Mouse (Mus musculus): ENCODE results near the gene Phf21a. TPM values are rescaled to one million over a fixed set of nuclear protein-coding genes. Genes with fewer than 3 reads are reported as not detected.
A peak's percentile ranks its signal among the peaks of the same experiment; 100 is the strongest.

Gene Phf21a
- polyA plus RNA-seq, 2 experiments from 2014 or later = 48.6 to 56.9 TPM

- no peak for ATAC-seq
Observed at GRCm38 (mm10) chr2:92240299-92240698, 147.4 kb downstream of the Phf21a start.

- ATAC-seq = no peak
Observed at GRCm38 (mm10) chr2:92240816-92241215, 147.9 kb downstream of the Phf21a start.

DNA sequence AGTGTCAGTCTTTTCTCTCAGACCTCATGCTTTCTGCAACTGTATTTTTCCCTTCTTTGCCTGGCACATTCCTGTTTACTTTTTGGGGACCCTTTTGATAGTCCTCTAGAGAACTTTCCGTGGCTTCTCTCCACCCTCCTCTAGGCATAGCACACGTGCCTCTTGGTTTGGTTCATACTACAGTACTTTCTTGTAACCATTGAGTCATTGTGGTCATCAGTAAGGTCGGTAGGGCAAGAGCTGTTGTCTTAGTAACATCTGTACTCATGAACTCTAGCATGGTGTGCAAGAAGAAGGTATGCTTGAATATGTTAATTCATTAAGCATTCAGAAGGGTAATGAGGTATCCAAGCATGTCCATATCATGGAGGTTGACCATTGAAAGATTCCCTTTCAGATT is 148.4 kb downstream of the Phf21a start:
- no peak for ATAC-seq

GRCm38 (mm10) chr2:92246112-92246511 is 153.2 kb downstream of the Phf21a start:
- no peak for ATAC-seq

DNA sequence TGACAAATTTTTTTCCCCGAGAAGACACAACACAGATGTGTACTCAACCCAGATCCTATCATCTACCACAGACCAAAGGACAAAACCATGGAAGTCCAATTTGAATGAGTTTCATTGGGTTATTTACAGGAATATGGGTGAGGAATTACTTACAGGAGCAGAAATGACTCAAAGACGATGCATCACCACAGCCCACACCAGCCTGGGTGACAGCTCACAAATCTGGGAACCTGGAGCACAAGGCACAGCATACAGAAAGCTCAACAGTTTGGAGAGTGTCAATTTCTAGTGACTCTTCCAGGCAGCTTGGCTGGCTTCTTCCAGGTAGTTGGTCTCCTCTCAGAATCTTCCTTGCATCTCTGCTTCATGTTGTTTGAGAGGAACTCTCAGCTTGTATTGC is 154.8 kb downstream of the Phf21a start:
- no peak for ATAC-seq

DNA sequence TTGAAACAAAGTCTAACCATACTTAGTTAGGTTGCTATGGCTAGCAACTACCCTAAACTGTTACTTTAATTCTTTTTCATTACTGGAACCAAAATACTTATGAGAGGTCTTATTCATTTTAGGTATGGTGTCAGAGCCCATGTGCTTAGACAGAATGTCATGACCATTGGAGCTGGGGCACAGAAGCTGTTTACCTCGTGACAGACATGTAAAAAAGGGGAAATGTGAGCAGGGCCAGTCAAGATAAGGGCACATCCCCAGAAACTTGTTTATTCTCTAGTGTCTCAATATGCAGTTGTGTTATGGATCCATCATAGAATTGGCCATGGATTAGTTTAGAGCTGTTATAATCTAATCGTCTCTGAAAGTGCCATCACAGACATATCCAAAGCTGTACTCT is 157.6 kb downstream of the Phf21a start:
- no peak for ATAC-seq

- peak; percentile 23 for ATAC-seq
Observed at GRCm38 (mm10) chr2:92253777-92254176, 160.9 kb downstream of the Phf21a start.

DNA sequence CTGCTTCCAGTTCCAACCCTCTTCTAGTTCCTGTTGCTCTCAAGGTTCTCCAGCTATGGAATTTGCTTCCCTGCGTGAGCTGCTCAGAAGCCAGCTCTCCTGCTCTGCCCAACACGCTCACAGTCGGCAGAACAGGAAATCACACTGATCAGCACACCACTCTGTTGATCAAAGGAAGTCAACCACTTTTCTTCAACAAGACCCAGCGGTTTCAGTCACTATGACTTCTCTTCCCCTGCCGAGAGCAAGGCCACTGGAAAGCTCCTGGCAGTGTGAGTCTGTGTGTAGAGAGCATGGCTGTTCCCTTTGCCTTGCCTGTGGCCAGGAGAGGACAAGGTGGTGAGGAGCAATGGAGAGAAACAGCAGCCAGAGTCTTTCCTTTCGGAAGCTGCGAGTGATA is 163.2 kb downstream of the Phf21a start:
- ATAC-seq = peak; percentile 28

DNA sequence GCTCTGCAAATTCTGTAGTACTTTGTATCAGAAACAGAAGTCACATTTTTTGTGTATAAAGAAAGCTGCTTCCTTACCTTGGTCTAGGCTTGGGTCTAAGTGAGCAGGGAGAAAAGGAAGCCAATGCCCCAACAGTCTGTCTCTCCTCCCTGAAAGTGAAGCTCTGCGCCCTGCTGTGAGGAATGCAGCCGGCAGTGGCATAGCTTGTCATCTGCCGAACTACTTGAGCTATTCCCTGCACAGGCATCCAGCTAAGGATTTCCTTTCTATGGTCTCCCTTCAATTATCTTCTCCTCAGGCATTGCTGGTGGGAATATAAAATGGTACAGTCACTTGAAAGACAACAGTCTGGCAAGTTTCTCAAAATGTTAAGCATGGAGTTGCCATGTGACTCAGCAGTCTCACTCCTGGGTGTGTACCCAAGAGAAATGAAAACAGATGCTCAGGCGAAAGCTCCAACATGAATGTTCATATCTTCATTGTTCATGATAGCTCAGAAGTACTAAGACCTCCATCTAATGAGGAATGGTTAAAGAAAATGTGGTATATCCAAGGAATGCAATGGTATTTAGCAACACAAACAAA is 164.5 kb downstream of the Phf21a start:
- no peak for ATAC-seq

- ATAC-seq = no peak
Observed at GRCm38 (mm10) chr2:92259924-92260323, 167.0 kb downstream of the Phf21a start.

- no peak for ATAC-seq
Observed at GRCm38 (mm10) chr2:92266100-92266617, 173.2 kb downstream of the Phf21a start.

DNA sequence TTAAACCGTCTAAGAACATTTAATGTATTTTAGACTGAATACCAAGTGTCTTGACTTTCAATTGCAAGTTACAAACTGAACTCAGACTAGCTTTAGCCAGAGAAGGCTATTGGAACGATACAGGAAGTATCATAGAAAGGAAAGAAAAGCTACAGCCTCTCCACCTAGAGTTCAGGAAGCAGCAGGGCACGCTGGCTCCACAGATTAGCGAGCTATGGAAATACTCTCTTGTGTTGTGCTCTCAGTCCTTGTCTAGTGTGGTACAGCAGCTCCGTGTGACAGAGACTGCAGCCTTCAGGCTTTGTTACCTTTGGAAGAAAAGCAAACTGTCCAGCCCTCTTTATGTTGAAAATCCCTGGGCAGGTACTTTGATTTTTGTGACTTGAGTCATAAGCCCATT is 176.3 kb downstream of the Phf21a start:
- ATAC-seq = no peak

- ATAC-seq = no peak
Observed at GRCm38 (mm10) chr2:92272510-92272909, 179.6 kb downstream of the Phf21a start.

GRCm38 (mm10) chr2:92273101-92273801 is 180.3 kb downstream of the Phf21a start:
- ATAC-seq = peak; percentile 28

DNA sequence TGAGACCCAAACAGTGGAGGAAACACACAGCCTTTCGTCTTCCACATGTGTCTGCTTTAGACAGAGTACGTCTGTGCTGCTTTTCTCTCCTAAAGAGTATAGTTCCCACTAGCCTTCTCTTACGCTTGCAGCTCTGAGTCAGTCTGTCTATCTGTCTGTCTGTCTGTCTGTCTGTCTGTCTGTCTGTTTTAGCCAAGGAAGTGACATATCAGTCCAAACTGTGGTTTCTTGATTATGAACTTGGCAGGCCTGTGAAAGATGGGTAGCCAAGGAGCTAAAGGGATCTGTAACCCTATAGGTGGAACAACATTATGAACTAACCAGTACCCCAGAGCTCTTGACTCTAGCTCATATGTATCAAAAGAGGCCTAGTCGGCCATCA is 180.9 kb downstream of the Phf21a start:
- no peak for ATAC-seq

GRCm38 (mm10) chr2:92277787-92278186 is 184.9 kb downstream of the Phf21a start:
- no peak for ATAC-seq

GRCm38 (mm10) chr2:92278663-92279062 is 185.7 kb downstream of the Phf21a start:
- ATAC-seq = no peak

- ATAC-seq = no peak
Observed at GRCm38 (mm10) chr2:92279398-92279797, 186.5 kb downstream of the Phf21a start.

DNA sequence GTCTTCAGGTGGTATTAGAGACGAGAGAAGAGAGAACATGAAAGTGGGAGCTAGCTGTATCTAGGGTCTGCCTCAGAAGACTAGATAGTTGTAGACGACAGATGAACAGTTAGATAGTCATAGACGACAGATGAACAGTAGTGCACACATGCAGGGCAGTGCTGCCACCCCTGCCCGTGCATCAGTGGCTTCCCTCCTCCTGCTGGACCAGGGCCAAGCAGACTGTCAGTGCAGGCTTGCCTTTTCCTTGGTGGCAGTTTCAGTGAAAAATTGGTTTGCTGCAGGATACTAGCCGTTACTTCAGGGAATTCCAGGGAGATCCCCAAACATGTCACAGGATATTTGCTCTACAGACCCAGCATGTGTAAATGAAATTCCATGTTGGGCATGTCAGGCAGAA is 192.7 kb downstream of the Phf21a start:
- no peak for ATAC-seq

DNA sequence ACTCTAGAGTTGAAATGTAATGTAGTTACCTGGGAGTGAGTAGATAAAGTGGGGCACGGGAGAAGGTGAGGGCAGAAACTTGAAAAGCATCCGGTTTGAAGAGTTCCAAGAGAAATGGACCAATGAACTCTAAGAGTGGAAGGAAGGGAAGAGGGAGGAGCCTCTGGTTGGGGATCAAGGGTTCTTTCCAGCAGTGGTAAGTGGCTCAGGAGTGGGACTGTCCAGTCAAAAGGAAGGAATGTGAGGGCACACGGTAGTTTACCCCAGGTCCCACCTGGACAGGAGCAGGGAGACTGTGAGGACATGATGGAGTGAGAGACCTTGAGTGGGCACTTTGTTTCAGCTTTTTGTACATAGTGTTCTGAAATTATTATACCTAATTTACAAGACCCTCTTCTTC is 196.4 kb downstream of the Phf21a start:
- no peak for ATAC-seq

- ATAC-seq = no peak
Observed at GRCm38 (mm10) chr2:92291526-92291925, 198.6 kb downstream of the Phf21a start.

GRCm38 (mm10) chr2:92296402-92296801 is 203.5 kb downstream of the Phf21a start:
- peak; percentile 63 for ATAC-seq

DNA sequence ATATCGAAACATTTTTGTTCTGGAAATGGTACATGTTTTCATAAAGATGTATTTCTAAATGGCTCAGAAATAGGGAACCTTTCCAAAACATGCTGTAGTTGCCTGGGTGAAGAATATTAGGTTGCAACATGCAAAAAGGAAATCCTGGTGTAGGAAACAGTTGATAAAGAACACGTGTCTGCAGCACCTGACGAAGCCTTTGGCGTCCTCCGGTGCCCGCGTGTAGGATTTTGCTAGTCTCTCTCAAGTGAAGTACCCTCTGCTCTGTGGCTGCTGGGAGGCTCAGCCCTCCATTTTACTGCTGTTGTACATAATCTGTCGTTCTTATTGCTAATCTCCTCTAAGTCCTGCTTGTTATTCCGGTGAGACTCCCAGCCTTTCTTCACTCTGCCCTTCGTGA is 207.0 kb downstream of the Phf21a start:
- ATAC-seq = no peak

DNA sequence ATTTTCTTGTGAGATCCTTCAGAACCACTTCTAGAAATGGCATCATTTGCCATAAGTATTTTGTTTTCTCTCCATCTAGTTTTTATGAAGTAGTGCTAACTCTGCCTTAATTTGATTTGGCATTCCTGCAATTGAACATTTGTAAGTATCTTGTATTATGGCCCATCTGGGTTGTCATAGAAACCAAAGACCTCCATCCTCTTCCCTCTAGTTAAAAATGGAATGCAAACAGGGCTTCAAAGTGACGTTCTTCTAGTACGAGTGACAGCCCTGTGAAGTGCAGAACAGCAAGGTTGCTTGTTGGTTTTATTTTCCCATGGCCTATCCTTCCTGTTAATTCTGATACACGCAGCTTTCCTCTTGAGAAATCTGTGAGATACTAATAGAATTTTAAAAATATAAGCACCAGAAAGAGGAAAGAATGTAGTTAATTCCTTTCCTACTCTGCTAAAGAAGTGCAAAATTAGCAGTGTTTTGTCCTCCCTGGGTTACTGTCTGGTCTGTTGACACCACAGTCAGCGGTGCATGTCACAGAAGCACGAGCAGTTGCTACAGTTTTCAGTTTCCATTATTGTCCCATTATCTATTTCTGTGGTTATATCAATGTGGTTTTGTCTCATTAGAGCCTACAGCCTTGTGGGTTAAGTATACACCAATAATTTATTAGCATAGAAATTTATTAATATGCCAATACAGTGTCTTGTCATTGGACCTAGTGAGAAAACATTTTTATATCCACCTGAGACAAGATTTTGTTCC is 209.1 kb downstream of the Phf21a start:
- no peak for ATAC-seq

Measured in activated CD4-positive, CD25-positive, alpha-beta regulatory T cell, adult 4 months (primary cell).